In the genomic region with DNA sequence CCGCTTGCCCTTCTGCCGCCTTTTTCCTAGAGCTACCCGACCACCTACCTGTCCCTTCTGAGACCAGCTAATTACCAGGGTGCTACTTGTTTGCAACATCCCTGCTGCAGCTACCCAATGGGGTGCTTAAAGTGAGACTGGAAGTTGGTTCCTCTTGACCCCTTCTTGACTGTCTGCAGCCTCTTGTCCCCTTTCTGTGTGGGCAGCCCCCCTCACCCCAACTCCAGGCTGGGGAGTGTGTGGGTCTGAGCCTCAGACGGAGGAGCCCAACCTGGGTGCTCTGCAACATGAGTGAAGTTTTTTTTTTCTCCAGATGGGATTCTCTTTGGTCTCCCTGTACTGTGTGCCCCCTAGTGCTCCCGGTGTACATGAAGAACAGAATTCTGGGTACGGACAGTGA, we compare ENCODE assay signal across 9 mouse cellular contexts.
DNase-seq lines count a peak whose midpoint lies in the region; ATAC-seq and TF ChIP-seq lines count a peak whose summit lies in the region.
"Had no signal": no experiment of that assay in that cellular context is flagged by ENCODE, and none has a peak within 500 bp of the region (broad histone marks: within the 10 kb centered on the region; RNA-seq: fewer than 3 reads in every experiment).

No protein-coding gene starts in this region.

- intact Hi-C loops in heart, adult 2 months (cut with DNase I), result no loop called here

- no peaks in the 10 kb centered on the region for H3K9me3 ChIP-seq in heart, embryonic 14.5 days (ENCODE audit: control insufficient read depth, low read length)
- H3K9me3 ChIP-seq in hindbrain, embryonic 14.5 days (ENCODE audit: control insufficient read depth, low read length), result no peaks in the 10 kb centered on the region
- H3K9me3 ChIP-seq: G1E had no signal

- no peak for DNase-seq in heart, adult 2 months
- DNase-seq in cerebellum, adult 8-10 months, result peak; percentile 32
- no peak for DNase-seq in hindbrain, embryonic 14.5 days (ENCODE audit: low spot score)
- DNase-seq in neural tube, embryonic 10.5 days (ENCODE audit: extremely low spot score, low spot score), result peak; percentile 45
- DNase-seq in thymus, postnatal 0 days (ENCODE audit: low spot score), result no peak
- no peak for DNase-seq in urinary bladder, postnatal 10 days (ENCODE audit: low spot score)

- no peak for ATAC-seq in heart, embryonic 14.5 days (ENCODE audit: insufficient number of reproducible peaks, insufficient read depth, low FRiP score, low read depth)
- ATAC-seq in hindbrain, embryonic 14.5 days (ENCODE audit: low FRiP score), result peak; percentile 56
- ATAC-seq in CD4-positive, CD25-positive, alpha-beta regulatory T cell, adult 4 months, result no peak

- peak overlapping the region; percentile 98 for H3K4me2 ChIP-seq in heart, embryonic 14.5 days (ENCODE audit: low read length)
- peak overlapping the region; percentile 81 for H3K4me2 ChIP-seq in hindbrain, embryonic 14.5 days (replicated peaks)

- 7% methylated on average over 6 of the region's 6 CpGs for WGBS in heart, embryonic 14.5 days
- WGBS in heart, adult 2 months, result 4% methylated on average over 6 of the region's 6 CpGs
- 3% methylated on average over 6 of the region's 6 CpGs for WGBS in hindbrain, embryonic 14.5 days

- no peak overlapping the region for H3K27ac ChIP-seq in heart, embryonic 14.5 days (replicated peaks in 1 of 2; ENCODE audit: control insufficient read depth in 1 of 2, insufficient read depth in 1 of 2, low read depth in 2 of 2, low read length in 2 of 2)
- H3K27ac ChIP-seq in heart, adult 2 months, result no peak overlapping the region
- no peak overlapping the region for H3K27ac ChIP-seq in hindbrain, embryonic 14.5 days

- TF ChIP-seq EP300 in heart, adult 2 months (IDR thresholded peaks at IDR 0.05; ENCODE audit: insufficient read depth, low read depth, low read length), result no peak

- H3K36me3 ChIP-seq in heart, embryonic 14.5 days (ENCODE audit: control insufficient read depth, insufficient read depth, low read length), result no peaks in the 10 kb centered on the region
- no peaks in the 10 kb centered on the region for H3K36me3 ChIP-seq in heart, adult 2 months (ENCODE audit: control insufficient read depth, insufficient read depth, low read length)
- no peaks in the 10 kb centered on the region for H3K36me3 ChIP-seq in hindbrain, embryonic 14.5 days (replicated peaks; ENCODE audit: control insufficient read depth, insufficient read depth)
- H3K36me3 ChIP-seq: G1E had no signal

- H3K27me3 ChIP-seq in heart, embryonic 14.5 days (ENCODE audit: control insufficient read depth, insufficient read depth, low read length), result peaks cover 58% of the 10 kb centered on the region
- H3K27me3 ChIP-seq in heart, adult 2 months (ENCODE audit: control insufficient read depth, insufficient read depth, low read length), result peaks cover 15% of the 10 kb centered on the region
- peaks cover 5% of the 10 kb centered on the region; the same call in 1 of the 2 replicates for H3K27me3 ChIP-seq in hindbrain, embryonic 14.5 days (ENCODE audit: control insufficient read depth, insufficient read depth, low read length)

- no peak for TF ChIP-seq CTCF in heart, adult 2 months (IDR thresholded peaks at IDR 0.05)

- H3K4me1 ChIP-seq in heart, embryonic 14.5 days (ENCODE audit: control insufficient read depth in 2 of 2, insufficient read depth in 2 of 2, low read length in 2 of 2), result peaks cover 8 to 15% of the 10 kb centered on the region in 2 experiments
- H3K4me1 ChIP-seq in heart, adult 2 months (ENCODE audit: control insufficient read depth, insufficient read depth, low read length), result no peaks in the 10 kb centered on the region
- peaks cover 22% of the 10 kb centered on the region for H3K4me1 ChIP-seq in hindbrain, embryonic 14.5 days (replicated peaks; ENCODE audit: control insufficient read depth, insufficient read depth, low read length)

- peak overlapping the region; percentile 70; the same call in 1 of the 2 replicates for H3K9ac ChIP-seq in heart, embryonic 14.5 days (ENCODE audit: low read length)
- no peak overlapping the region for H3K9ac ChIP-seq in heart, adult 2 months (ENCODE audit: low read depth, low read length)
- H3K9ac ChIP-seq in hindbrain, embryonic 14.5 days, result peak overlapping the region; percentile 91

- TF ChIP-seq POLR2A in heart, adult 2 months (IDR thresholded peaks at IDR 0.05; ENCODE audit: insufficient read depth, low read depth, low read length), result no peak

- peak overlapping the region; percentile 65 to 70 for H3K4me3 ChIP-seq in heart, embryonic 14.5 days (ENCODE audit: control insufficient read depth in 1 of 2, insufficient read depth in 1 of 2, low read depth in 1 of 2, low read length in 2 of 2)
- no peak overlapping the region for H3K4me3 ChIP-seq in heart, adult 2 months
- peak overlapping the region; percentile 83 for H3K4me3 ChIP-seq in hindbrain, embryonic 14.5 days (replicated peaks; ENCODE audit: low read length)

- H3K79me2 ChIP-seq in heart, adult 2 months (replicated peaks; ENCODE audit: control insufficient read depth, insufficient read depth, low read length), result no peaks in the 10 kb centered on the region

Comparison
In these comparisons a context has a peak if more than half of its experiments do, and no peak if none do; other contexts are left out.
1. DNase-seq: peak in cerebellum, adult 8-10 months (single experiment) and neural tube, embryonic 10.5 days (single experiment); none in heart, adult 2 months (0 of 2), hindbrain, embryonic 14.5 days (single experiment), thymus, postnatal 0 days (single experiment) and urinary bladder, postnatal 10 days (single experiment).